Comparison of ENCODE assay signal across 16 mouse cellular contexts in genomic region chr13:26080302-26080701, GRCm38 (mm10).
A peak's percentile ranks its signal among the peaks of the same experiment; 100 is the strongest.
DNase-seq lines count a peak whose midpoint lies in the region; ATAC-seq and TF ChIP-seq lines count a peak whose summit lies in the region.
"Had no signal": no experiment of that assay in that cellular context is flagged by ENCODE, and none has a peak within 500 bp of the region (broad histone marks: within the 10 kb centered on the region; RNA-seq: fewer than 3 reads in every experiment).

No protein-coding gene starts in this region.

- no peak for ATAC-seq in hindbrain, embryonic 16.5 days
- peak; percentile 75 for ATAC-seq in embryonic facial prominence, embryonic 13.5 days (ENCODE audit: insufficient number of reproducible peaks, insufficient read depth, low FRiP score, low TSS enrichment, low read depth)
- ATAC-seq in limb, embryonic 12.5 days (ENCODE audit: insufficient number of reproducible peaks, insufficient read depth, low FRiP score, low TSS enrichment, low read depth) = peak; percentile 63; the same call in 1 of the 2 replicates
- no peak for ATAC-seq in intestine, embryonic 15.5 days
- no peak for ATAC-seq in intestine, embryonic 16.5 days

- no peak for TF ChIP-seq CTCF in brain, embryonic 14.5 days (IDR thresholded peaks at IDR 0.05; ENCODE audit: borderline replicate concordance, extremely low read depth, insufficient read depth, insufficient read length)

- H3K4me1 ChIP-seq in hindbrain, embryonic 10.5 days (replicated peaks) = no peaks in the 10 kb centered on the region
- H3K4me1 ChIP-seq in hindbrain, embryonic 16.5 days (ENCODE audit: control insufficient read depth, insufficient read depth, low read depth, low read length) = no peaks in the 10 kb centered on the region; the same call in 1 of the 2 replicates
- H3K4me1 ChIP-seq in embryonic facial prominence, embryonic 13.5 days = peaks cover 14% of the 10 kb centered on the region
- peaks cover 7% of the 10 kb centered on the region for H3K4me1 ChIP-seq in limb, embryonic 12.5 days (replicated peaks)
- H3K4me1 ChIP-seq in intestine, embryonic 15.5 days (replicated peaks) = no peaks in the 10 kb centered on the region
- H3K4me1 ChIP-seq in intestine, embryonic 16.5 days (ENCODE audit: control insufficient read depth, insufficient read depth, low read length) = no peaks in the 10 kb centered on the region

- WGBS in hindbrain, embryonic 10.5 days = 66% methylated on average over 4 of the region's 4 CpGs
- 54% methylated on average over 4 of the region's 4 CpGs for WGBS in hindbrain, embryonic 16.5 days
- WGBS in embryonic facial prominence, embryonic 13.5 days = 22% methylated on average over 4 of the region's 4 CpGs
- 27% methylated on average over 4 of the region's 4 CpGs for WGBS in limb, embryonic 12.5 days
- 52% methylated on average over 4 of the region's 4 CpGs for whole genome bisulfite sequencing in intestine, embryonic 15.5 days
- 49% methylated on average over 4 of the region's 4 CpGs for WGBS in intestine, embryonic 16.5 days

- H3K9me3 ChIP-seq in hindbrain, embryonic 10.5 days = no peaks in the 10 kb centered on the region
- H3K9me3 ChIP-seq in hindbrain, embryonic 16.5 days (ENCODE audit: control insufficient read depth, low read length) = no peaks in the 10 kb centered on the region
- no peaks in the 10 kb centered on the region for H3K9me3 ChIP-seq in embryonic facial prominence, embryonic 13.5 days
- H3K9me3 ChIP-seq in limb, embryonic 12.5 days = no peaks in the 10 kb centered on the region
- no peaks in the 10 kb centered on the region for H3K9me3 ChIP-seq in intestine, embryonic 15.5 days
- no peaks in the 10 kb centered on the region for H3K9me3 ChIP-seq in intestine, embryonic 16.5 days (ENCODE audit: control insufficient read depth, low read length)
- H3K9me3 ChIP-seq: G1E; neural tube, embryonic 13.5 days had no signal

- H3K4me2 ChIP-seq in hindbrain, embryonic 16.5 days (ENCODE audit: low read length) = no peak overlapping the region
- H3K4me2 ChIP-seq in embryonic facial prominence, embryonic 13.5 days = no peak overlapping the region
- no peak overlapping the region for H3K4me2 ChIP-seq in limb, embryonic 12.5 days
- H3K4me2 ChIP-seq in intestine, embryonic 15.5 days (replicated peaks) = no peak overlapping the region
- H3K4me2 ChIP-seq in intestine, embryonic 16.5 days (ENCODE audit: low read depth, low read length) = no peak overlapping the region
- H3K4me2 ChIP-seq: lung, embryonic 14.5 days; neural tube, embryonic 13.5 days had no signal

- peak; percentile 15 for DNase-seq in hindbrain, embryonic 10.5 days (ENCODE audit: low spot score)
- peak; percentile 62 for DNase-seq in brain, embryonic 14.5 days (ENCODE audit: low read depth)
- no peak for DNase-seq in adrenal gland, adult 2 months
- DNase-seq: adrenal gland, adult 8-10 months; cerebellum, adult 2 months; kidney, adult 2 months; layer of hippocampus, postnatal 36 days; lung, embryonic 14.5 days had no signal

- no peaks in the 10 kb centered on the region for H3K27me3 ChIP-seq in hindbrain, embryonic 10.5 days (ENCODE audit: insufficient read depth, poor library complexity, severe bottlenecking)
- no peaks in the 10 kb centered on the region for H3K27me3 ChIP-seq in hindbrain, embryonic 16.5 days (replicated peaks; ENCODE audit: control insufficient read depth, insufficient read depth, low read length)
- no peaks in the 10 kb centered on the region for H3K27me3 ChIP-seq in embryonic facial prominence, embryonic 13.5 days
- no peaks in the 10 kb centered on the region for H3K27me3 ChIP-seq in limb, embryonic 12.5 days
- H3K27me3 ChIP-seq in intestine, embryonic 15.5 days (replicated peaks) = no peaks in the 10 kb centered on the region
- no peaks in the 10 kb centered on the region for H3K27me3 ChIP-seq in intestine, embryonic 16.5 days (replicated peaks; ENCODE audit: control insufficient read depth, insufficient read depth, low read length)
- H3K27me3 ChIP-seq: neural tube, embryonic 13.5 days had no signal

- no peak overlapping the region for H3K4me3 ChIP-seq in hindbrain, embryonic 10.5 days
- H3K4me3 ChIP-seq in hindbrain, embryonic 16.5 days (ENCODE audit: low read length) = no peak overlapping the region
- no peak overlapping the region for H3K4me3 ChIP-seq in embryonic facial prominence, embryonic 13.5 days
- H3K4me3 ChIP-seq in limb, embryonic 12.5 days (replicated peaks) = no peak overlapping the region
- H3K4me3 ChIP-seq in intestine, embryonic 15.5 days (replicated peaks) = no peak overlapping the region
- no peak overlapping the region for H3K4me3 ChIP-seq in intestine, embryonic 16.5 days (ENCODE audit: low read length)
- H3K4me3 ChIP-seq: neural tube, embryonic 13.5 days had no signal

- no peaks in the 10 kb centered on the region for H3K36me3 ChIP-seq in hindbrain, embryonic 10.5 days
- no peaks in the 10 kb centered on the region for H3K36me3 ChIP-seq in hindbrain, embryonic 16.5 days (ENCODE audit: control insufficient read depth, insufficient read depth, low read length)
- no peaks in the 10 kb centered on the region for H3K36me3 ChIP-seq in embryonic facial prominence, embryonic 13.5 days
- H3K36me3 ChIP-seq in limb, embryonic 12.5 days = no peaks in the 10 kb centered on the region
- no peaks in the 10 kb centered on the region for H3K36me3 ChIP-seq in intestine, embryonic 15.5 days
- H3K36me3 ChIP-seq in intestine, embryonic 16.5 days (ENCODE audit: control insufficient read depth, insufficient read depth, low read length) = no peaks in the 10 kb centered on the region
- H3K36me3 ChIP-seq: G1E; neural tube, embryonic 13.5 days had no signal

- TF ChIP-seq POLR2A in brain, embryonic 14.5 days (IDR thresholded peaks at IDR 0.05; ENCODE audit: borderline replicate concordance, extremely low read depth, insufficient read depth, insufficient read length, poor library complexity, severe bottlenecking) = no peak

- no peak overlapping the region for H3K27ac ChIP-seq in hindbrain, embryonic 10.5 days
- H3K27ac ChIP-seq in hindbrain, embryonic 16.5 days (ENCODE audit: low read depth, low read length) = no peak overlapping the region; the same call in 1 of the 2 replicates
- H3K27ac ChIP-seq in embryonic facial prominence, embryonic 13.5 days = peak overlapping the region; percentile 87; the same call in 1 of the 2 replicates
- H3K27ac ChIP-seq in limb, embryonic 12.5 days = 0 out of 2 replicates have a peak overlapping the region, but pooled peaks have one; percentile 18
- no peak overlapping the region for H3K27ac ChIP-seq in intestine, embryonic 15.5 days
- H3K27ac ChIP-seq in intestine, embryonic 16.5 days (ENCODE audit: low read length) = no peak overlapping the region
- H3K27ac ChIP-seq: macrophage had no signal

- no peak overlapping the region for H3K9ac ChIP-seq in hindbrain, embryonic 16.5 days (ENCODE audit: low read depth, low read length)
- no peak overlapping the region for H3K9ac ChIP-seq in embryonic facial prominence, embryonic 13.5 days
- no peak overlapping the region for H3K9ac ChIP-seq in limb, embryonic 12.5 days (replicated peaks)
- no peak overlapping the region for H3K9ac ChIP-seq in intestine, embryonic 15.5 days
- no peak overlapping the region for H3K9ac ChIP-seq in intestine, embryonic 16.5 days (ENCODE audit: low read depth, low read length)
- H3K9ac ChIP-seq: lung, embryonic 14.5 days; neural tube, embryonic 13.5 days had no signal

Comparison
In these comparisons a context has a peak if more than half of its experiments do, and no peak if none do; other contexts are left out.
1. H3K27ac ChIP-seq: peak in embryonic facial prominence, embryonic 13.5 days (single experiment) and limb, embryonic 12.5 days (single experiment); none in hindbrain, embryonic 10.5 days (single experiment), hindbrain, embryonic 16.5 days (single experiment), intestine, embryonic 15.5 days (single experiment) and intestine, embryonic 16.5 days (single experiment).
2. ATAC-seq: peak in embryonic facial prominence, embryonic 13.5 days (single experiment) and limb, embryonic 12.5 days (single experiment); none in hindbrain, embryonic 16.5 days (single experiment), intestine, embryonic 15.5 days (single experiment) and intestine, embryonic 16.5 days (single experiment).